Mouse (Mus musculus) kidney, adult 2 months (tissue): ENCODE data around the gene Pnpla8.

ENCODE experiments used
- CTCF ChIP-seq: fragments of 200-500 bp; conservative IDR thresholded peaks from 2 replicates; pipeline ENCODE4 v1.5.1; 2011; ENCODE audit warnings: low read depth, mild to moderate bottlenecking, control low read depth, low read length, moderate library complexity, mixed read lengths; ENCODE audit not compliant: insufficient read depth, insufficient read length
- POLR2A ChIP-seq: fragments of 200-500 bp; IDR thresholded peaks from one replicate; pipeline ENCODE4 v1.6.1; 2011; ENCODE audit warnings: low read depth, low read length, control low read depth

DNA sequence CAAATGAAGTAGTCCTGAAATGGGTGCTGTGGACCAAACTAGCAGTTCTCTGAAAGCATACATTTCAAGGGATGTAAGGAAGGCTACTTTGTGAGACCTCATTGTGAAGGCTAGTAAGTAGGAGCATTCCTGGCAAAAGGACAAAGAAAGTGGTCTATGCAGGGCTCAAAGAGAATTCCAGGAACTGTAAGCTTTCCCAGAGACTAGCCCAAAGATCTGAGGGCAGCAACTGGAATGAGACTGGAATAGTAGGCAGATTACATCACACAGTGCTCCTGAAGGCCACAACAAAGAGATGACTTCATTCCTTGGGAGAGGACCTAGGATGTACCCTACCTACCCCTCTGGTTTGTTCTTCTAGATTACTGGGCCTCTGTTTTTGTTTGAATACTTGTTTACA lies 79.6 kb downstream of the Pnpla8 start:
- no peak for TF ChIP-seq CTCF
- no peak for TF ChIP-seq POLR2A
